Mouse (Mus musculus) limb, embryonic 14.5 days (tissue): ENCODE measurements around the gene Lcn12. TPM values are rescaled to one million over a fixed set of nuclear protein-coding genes. Genes with fewer than 3 reads are reported as not detected.

Experiments
- ATAC-seq: fragments of 200-750 bp; cut with Nextera tagmentation; 2 replicates; pipeline ENCODE4 v1.8.0; 2017; ENCODE audit warnings: low read depth, moderate number of reproducible peaks, moderate TSS enrichment; ENCODE audit not compliant: low FRiP score
- DNase-seq: peaks from one replicate; pipeline ENCODE4 v3.0.0-alpha.2; 2015; ENCODE audit warnings: low spot score
- H3K27ac ChIP-seq: fragments of 300-500 bp; sonication (generic); replicated peaks from 2 replicates; pipeline ENCODE4 v1.5.1; 2014; ENCODE audit warnings: low read depth, mild to moderate bottlenecking, low read length, moderate library complexity, mixed read lengths
- H3K27me3 ChIP-seq: fragments of 300-500 bp; sonication (generic); 2 replicates; pipeline ENCODE4 v1.6.1; 2014; ENCODE audit warnings: low read length, mixed read lengths; ENCODE audit not compliant: control insufficient read depth, insufficient read depth
- H3K36me3 ChIP-seq: fragments of 300-500 bp; sonication (generic); 2 replicates; pipeline ENCODE4 v1.6.1; 2014; ENCODE audit warnings: mild to moderate bottlenecking, low read length, moderate library complexity, mixed read lengths; ENCODE audit not compliant: control insufficient read depth, insufficient read depth
- H3K4me1 ChIP-seq: fragments of 300-500 bp; sonication (generic); 2 replicates; pipeline ENCODE4 v1.6.1; 2014; ENCODE audit warnings: antibody characterized with exemption, low read length, mixed read lengths; ENCODE audit not compliant: control insufficient read depth, insufficient read depth
- H3K4me2 ChIP-seq: fragments of 300-500 bp; sonication (generic); replicated peaks from 2 replicates; pipeline ENCODE4 v1.6.1; 2014; ENCODE audit warnings: low read depth, mild to moderate bottlenecking, low read length, moderate library complexity; ENCODE audit not compliant: severe bottlenecking
- H3K4me3 ChIP-seq: fragments of 300-500 bp; sonication (generic); replicated peaks from 2 replicates; pipeline ENCODE4 v1.5.1; 2014; ENCODE audit warnings: low read length
- H3K9ac ChIP-seq: fragments of 300-500 bp; sonication (generic); 2 replicates; pipeline ENCODE4 v1.6.1; 2014; ENCODE audit warnings: mild to moderate bottlenecking, low read depth, low read length, moderate library complexity; ENCODE audit not compliant: severe bottlenecking
- H3K9me3 ChIP-seq: fragments of 300-500 bp; sonication (generic); 2 replicates; pipeline ENCODE4 v1.6.1; 2016; ENCODE audit warnings: low read length; ENCODE audit not compliant: control insufficient read depth
- POLR2A ChIP-seq: fragments of 200-500 bp; IDR thresholded peaks from 2 replicates; pipeline ENCODE4 v1.8.0; 2012; ENCODE audit warnings: inconsistent platforms, mild to moderate bottlenecking, moderate library complexity, borderline replicate concordance; ENCODE audit not compliant: insufficient read depth, insufficient read length; ENCODE audit errors: extremely low read depth
- WGBS: fragments of 180-500 bp; shearing (Covaris S2); extraction: QIAGEN DNeasy Blood & Tissue Kit; methylation state at CpG from one replicate; pipeline ENCODE4 v1.1.7; 2014; 5-methylcytosine and 5-hydroxymethylcytosine counted together
- polyA plus RNA-seq, 2 experiments: library from polyadenylated mRNA; depleted of rRNA in 1 of 2; stranded (reverse) in 1 of 2; unstranded in 1 of 2; fragments of >200 nt; fragmentation: Nextera tagmentation in 1 of 2; extraction: Ambion mirVana in 1 of 2; gene quantifications; 2 replicates each; pipeline versions ENCODE4 v1.2.1 to v1.2.3; 2012 to 2014

Lcn12 gene
- polyA plus RNA-seq, 2 experiments, result not detected

- DNase-seq (no peak), ATAC-seq (no peak)
- Histone ChIP-seq H3K9me3 (no peaks in the 10 kb centered on the region), H3K4me1 (peaks cover 8% of the 10 kb centered on the region), H3K9ac (no peak overlapping the region), H3K27me3 (no peaks in the 10 kb centered on the region), H3K4me3 (no peak overlapping the region), H3K27ac (no peak overlapping the region), H3K36me3 (peaks cover 39% of the 10 kb centered on the region), H3K4me2 (no peak overlapping the region)
- 100% methylated on average over 4 of the region's 4 CpGs for WGBS
- TF ChIP-seq POLR2A, result no peak
Observed at GRCm38 (mm10) chr2:25505860-25506259, 12.1 kb upstream of the Lcn12 start.

- Histone ChIP-seq H3K4me1 (peaks cover 8% of the 10 kb centered on the region), H3K9ac (no peak overlapping the region), H3K4me3 (no peak overlapping the region), H3K36me3 (peaks cover 39% of the 10 kb centered on the region), H3K27ac (no peak overlapping the region), H3K27me3 (no peaks in the 10 kb centered on the region), H3K9me3 (no peaks in the 10 kb centered on the region), H3K4me2 (no peak overlapping the region)
- WGBS, result 82% methylated on average over 1 of the region's 1 CpGs
- ATAC-seq (no peak), DNase-seq (no peak)
- TF ChIP-seq POLR2A, result no peak
Observed at GRCm38 (mm10) chr2:25505000-25505399, 11.3 kb upstream of the Lcn12 start.

- Histone ChIP-seq H3K27me3 (no peaks in the 10 kb centered on the region), H3K27ac (no peak overlapping the region), H3K4me3 (no peak overlapping the region), H3K4me2 (no peak overlapping the region), H3K4me1 (peaks cover 8% of the 10 kb centered on the region), H3K9ac (no peak overlapping the region), H3K9me3 (no peaks in the 10 kb centered on the region), H3K36me3 (peaks cover 39% of the 10 kb centered on the region)
- DNase-seq (no peak), ATAC-seq (no peak)
- no peak for TF ChIP-seq POLR2A
- 93% methylated on average over 19 of the region's 19 CpGs for WGBS
Observed at GRCm38 (mm10) chr2:25504538-25504937, 10.8 kb upstream of the Lcn12 start.

- ATAC-seq, result no peak
- peaks cover 39% of the 10 kb centered on the region for H3K36me3 ChIP-seq
- DNase-seq, result no peak
- H3K27ac ChIP-seq, result no peak overlapping the region
- H3K4me1 ChIP-seq, result peaks cover 8% of the 10 kb centered on the region
- H3K4me3 ChIP-seq, result no peak overlapping the region
- H3K27me3 ChIP-seq, result no peaks in the 10 kb centered on the region
- no peaks in the 10 kb centered on the region for H3K9me3 ChIP-seq
- 80% methylated on average over 3 of the region's 3 CpGs for WGBS
- no peak for TF ChIP-seq POLR2A
- no peak overlapping the region for H3K4me2 ChIP-seq
- no peak overlapping the region for H3K9ac ChIP-seq
Observed at GRCm38 (mm10) chr2:25502726-25503125, 9.0 kb upstream of the Lcn12 start.

- no peaks in the 10 kb centered on the region for H3K9me3 ChIP-seq
- peaks cover 8% of the 10 kb centered on the region for H3K4me1 ChIP-seq
- no peak for TF ChIP-seq POLR2A
- peak within 1 kb of the TSS; percentile 93 for H3K4me3 ChIP-seq
- H3K27ac ChIP-seq, result peak within 1 kb of the TSS; percentile 75
- H3K36me3 ChIP-seq, result peaks cover 39% of the 10 kb centered on the region
- ATAC-seq (no peak), DNase-seq (no peak)
- H3K27me3 ChIP-seq, result no peaks in the 10 kb centered on the region
- H3K4me2 ChIP-seq, result peak within 1 kb of the TSS; percentile 95
- H3K9ac ChIP-seq, result peak within 1 kb of the TSS; percentile 96
- 71% methylated on average over 20 of the region's 20 CpGs for WGBS
Observed at GRCm38 (mm10) chr2:25501593-25502486, 8.1 kb upstream of the Lcn12 start, which contains the start of gene C8g. C8g (minus strand) TSS chr2:25501719.
